Mouse (Mus musculus) neutrophil, adult 59 days (primary cell): ENCODE data around the gene Cry1. TPM values are rescaled to one million over a fixed set of nuclear protein-coding genes. Genes with fewer than 3 reads are reported as not detected.

Experiments
- total RNA-seq, 2 experiments: library from RNA; stranded (reverse); gene quantifications; 1 replicate in 1 of 2; 2 replicates in 1 of 2; pipeline ENCODE4 v1.2.4; 2023

Cry1 gene
- 10 to 100 TPM; 19.1 to 24.0 TPM for total RNA-seq

DNA sequence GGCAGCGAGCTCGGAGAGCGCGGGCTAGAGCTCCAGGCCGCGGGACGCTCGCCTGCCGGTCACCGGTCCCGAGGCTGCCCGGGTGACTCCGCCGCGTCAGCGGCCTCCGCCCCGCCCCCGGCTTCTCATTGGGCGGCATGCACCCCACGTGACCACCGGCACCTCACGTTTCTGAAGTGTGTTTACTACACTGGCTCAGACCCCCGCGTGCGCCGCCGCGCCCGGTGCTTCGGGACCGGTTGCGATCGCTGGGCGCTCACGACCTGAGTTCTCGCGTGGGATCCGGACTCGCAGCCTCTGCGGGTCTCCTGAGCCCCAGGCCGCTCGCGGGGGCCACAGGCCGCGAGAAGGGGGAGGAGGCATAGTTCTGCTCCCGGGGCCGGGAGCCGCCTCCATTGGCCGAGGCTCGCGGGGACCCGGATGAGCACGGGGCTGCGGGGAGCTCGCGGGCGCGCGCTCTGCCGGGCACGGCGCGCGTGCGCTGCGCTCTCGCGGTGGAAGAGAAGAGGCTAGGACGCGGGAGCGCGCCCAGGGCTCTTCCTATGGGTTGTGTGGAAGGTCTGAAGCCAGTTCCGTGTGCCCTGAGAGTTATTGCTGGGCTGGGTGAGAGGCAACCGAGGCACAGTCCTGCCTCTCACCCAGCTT is at the start of gene Cry1:
TSS of gene Cry1 (minus strand) at position 101 of the 645 bp plus-strand sequence.

GRCm38 (mm10) chr10:85127395-85128287 is 57.2 kb downstream of the Cry1 start, which contains the start of gene Mterf2:
Gene Mterf2, minus strand, starts transcription at chr10:85128027.

DNA sequence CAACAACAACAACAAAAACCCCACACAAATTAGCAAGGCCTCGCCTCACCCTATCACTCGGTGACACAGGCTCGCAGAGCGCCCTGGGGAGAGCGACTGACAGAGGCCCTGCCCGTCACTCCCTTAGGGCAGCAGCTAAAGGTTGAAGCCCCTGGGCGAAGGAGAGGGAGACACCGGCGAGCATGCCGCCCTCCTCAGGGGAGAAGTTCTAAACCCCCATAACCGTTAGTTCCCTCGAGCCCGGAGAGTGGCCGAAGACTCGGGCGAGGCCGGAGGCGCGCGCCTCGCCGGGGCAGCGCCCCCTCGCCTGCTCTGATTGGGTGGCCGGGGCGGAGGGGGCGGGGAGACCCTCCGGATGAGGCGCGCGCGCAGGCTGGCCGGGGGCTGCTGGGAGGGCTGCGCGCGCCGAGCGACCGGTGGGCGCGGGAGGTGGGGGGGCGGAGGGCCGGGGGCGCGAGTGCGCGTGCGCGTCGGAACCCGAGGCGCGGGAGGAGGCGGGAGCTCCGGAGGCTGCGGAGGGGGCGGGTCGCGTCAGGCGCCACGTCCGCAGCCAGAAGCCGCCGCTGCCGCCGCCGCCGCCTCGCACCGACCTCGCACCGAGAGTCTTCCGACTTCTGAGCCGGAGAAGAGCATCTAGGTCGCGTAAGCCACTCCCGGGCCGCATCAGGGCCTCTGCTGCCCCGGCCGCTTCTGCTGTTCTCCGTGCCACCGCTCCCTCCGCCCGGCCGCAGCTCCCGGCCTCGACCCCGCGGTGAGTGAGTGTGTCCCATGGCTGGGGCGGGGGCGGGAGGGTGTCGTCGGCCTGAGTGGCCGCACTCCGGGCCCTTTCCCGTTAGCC is 82.4 kb downstream of the Cry1 start, which contains the start of the genes Fhl4 and Tmem263:
TSS of gene Fhl4 (minus strand) at position 249 of the 838 bp plus-strand sequence.
TSS of gene Tmem263 (plus strand) at position 381 of the 838 bp plus-strand sequence.

Other genes with a start within 250 kb of the Cry1 start
- under 1 TPM; 0.13 to 0.18 TPM for gene Fhl4, start 82.6 kb downstream of the Cry1 start, total RNA-seq
- gene Tmem263, start 82.4 kb downstream of the Cry1 start, total RNA-seq = 1 to 10 TPM; 5.2 to 6.1 TPM
- gene Mterf2, start 57.0 kb downstream of the Cry1 start, total RNA-seq = 1 to 10 TPM; 2.3 to 2.5 TPM
- gene Btbd11, start 201.8 kb upstream of the Cry1 start, total RNA-seq = under 1 TPM; 0.76 to 0.79 TPM